Mouse (Mus musculus) intestine, postnatal 0 days (tissue): ENCODE results near the gene Wdr81. TPM values are rescaled to one million over a fixed set of nuclear protein-coding genes. Genes with fewer than 3 reads are reported as not detected.
A peak's percentile ranks its signal among the peaks of the same experiment; 100 is the strongest.

Source experiments
- ATAC-seq: fragments of 200-750 bp; cut with Nextera tagmentation; 2 replicates; pipeline ENCODE4 v1.8.0; 2017; ENCODE audit warnings: mild to moderate bottlenecking, moderate TSS enrichment, moderate library complexity
- H3K27ac ChIP-seq: fragments of 300-500 bp; sonication (generic); 2 replicates; pipeline ENCODE4 v1.5.1; 2014; ENCODE audit warnings: mild to moderate bottlenecking, low read depth, low read length, moderate library complexity
- H3K27me3 ChIP-seq: fragments of 300-500 bp; sonication (generic); replicated peaks from 2 replicates; pipeline ENCODE4 v1.6.1; 2014; ENCODE audit warnings: low read length, mixed read lengths; ENCODE audit not compliant: control insufficient read depth, insufficient read depth
- H3K36me3 ChIP-seq: fragments of 300-500 bp; sonication (generic); 2 replicates; pipeline ENCODE4 v1.6.1; 2014; ENCODE audit warnings: mild to moderate bottlenecking, moderate library complexity; ENCODE audit not compliant: control insufficient read depth, insufficient read depth
- H3K4me1 ChIP-seq: fragments of 300-500 bp; sonication (generic); replicated peaks from 2 replicates; pipeline ENCODE4 v1.6.1; 2014; ENCODE audit warnings: antibody characterized with exemption, low read length, mixed read lengths; ENCODE audit not compliant: control insufficient read depth, insufficient read depth
- H3K4me2 ChIP-seq: fragments of 300-500 bp; sonication (generic); replicated peaks from 2 replicates; pipeline ENCODE4 v1.6.1; 2014; ENCODE audit warnings: low read depth, mild to moderate bottlenecking, moderate library complexity
- H3K4me3 ChIP-seq: fragments of 300-500 bp; sonication (generic); 2 replicates; pipeline ENCODE4 v1.5.1; 2014; ENCODE audit warnings: low read depth, low read length
- H3K9ac ChIP-seq: fragments of 300-500 bp; sonication (generic); 2 replicates; pipeline ENCODE4 v1.6.1; 2014; ENCODE audit warnings: mild to moderate bottlenecking, low read depth, low read length
- H3K9me3 ChIP-seq: fragments of 300-500 bp; sonication (generic); 2 replicates; pipeline ENCODE4 v1.6.1; 2016; ENCODE audit warnings: mixed run types; ENCODE audit not compliant: control insufficient read depth
- CTCF ChIP-seq: sonication (generic); IDR thresholded peaks from 2 replicates; pipeline ENCODE4 v1.5.1; 2016; ENCODE audit warnings: low read depth, mild to moderate bottlenecking, control low read depth, antibody characterized with exemption, moderate library complexity
- WGBS: fragments of 180-500 bp; shearing (Covaris S2); extraction: QIAGEN DNeasy Blood & Tissue Kit; methylation state at CpG from one replicate; pipeline ENCODE4 v1.1.7; 2014; 5-methylcytosine and 5-hydroxymethylcytosine counted together
- polyA plus RNA-seq: library from polyadenylated mRNA; unstranded; fragments of >200 nt; fragmentation: Nextera tagmentation; extraction: Ambion mirVana; gene quantifications from 2 replicates; pipeline ENCODE4 v1.2.1, GENCODE M21; 2015

The Wdr81 gene
- polyA plus RNA-seq, 1 experiment from 2014 or later = 8.8 TPM

DNA sequence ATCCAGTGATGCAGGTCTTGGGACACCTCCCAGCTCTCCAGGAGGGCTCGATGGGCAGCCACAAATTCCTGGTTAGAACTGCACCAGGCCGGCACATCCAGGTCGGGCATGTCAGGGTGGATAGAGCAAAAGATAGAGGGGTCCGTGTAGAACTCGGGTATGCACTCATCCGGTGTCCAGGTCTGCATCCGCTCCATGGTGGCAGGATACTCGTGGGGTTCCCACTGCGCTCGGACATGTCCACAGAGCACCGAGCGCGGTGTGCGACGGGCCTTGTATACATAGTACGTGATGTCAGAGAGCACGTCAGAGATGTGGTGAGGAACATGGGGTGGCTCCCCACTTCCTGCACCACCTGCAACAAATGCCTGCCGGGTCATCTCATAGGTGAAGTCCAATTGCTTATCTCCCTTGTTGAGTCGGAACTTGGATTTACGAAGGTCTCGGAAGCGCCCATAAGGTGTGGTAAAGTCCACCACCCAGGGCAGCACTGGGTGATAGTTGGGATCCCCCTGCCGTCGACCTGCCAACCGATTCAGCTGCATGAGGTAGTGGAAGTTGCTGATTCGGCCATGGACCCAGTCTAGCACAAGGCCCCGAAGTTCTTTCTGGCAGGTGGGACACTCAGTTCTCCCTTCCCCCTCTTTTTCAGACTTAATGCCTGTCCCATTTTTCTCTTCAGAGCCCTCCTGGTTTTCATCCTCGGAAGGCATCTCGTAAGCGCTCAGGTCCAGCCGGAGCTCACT is 1.5 kb downstream of the Wdr81 start:
- H3K27me3 ChIP-seq = no peaks in the 10 kb centered on the region
- WGBS = 89% methylated on average over 31 of the region's 31 CpGs
- H3K27ac ChIP-seq = no peak overlapping the region
- peak overlapping the region; percentile 71 for H3K4me3 ChIP-seq
- no peaks in the 10 kb centered on the region for H3K4me1 ChIP-seq
- no peak for TF ChIP-seq CTCF
- H3K9me3 ChIP-seq = no peaks in the 10 kb centered on the region
- peaks cover 40% of the 10 kb centered on the region for H3K36me3 ChIP-seq
- H3K9ac ChIP-seq = no peak overlapping the region
- peak overlapping the region; percentile 98 for H3K4me2 ChIP-seq
- no peak for ATAC-seq

DNA sequence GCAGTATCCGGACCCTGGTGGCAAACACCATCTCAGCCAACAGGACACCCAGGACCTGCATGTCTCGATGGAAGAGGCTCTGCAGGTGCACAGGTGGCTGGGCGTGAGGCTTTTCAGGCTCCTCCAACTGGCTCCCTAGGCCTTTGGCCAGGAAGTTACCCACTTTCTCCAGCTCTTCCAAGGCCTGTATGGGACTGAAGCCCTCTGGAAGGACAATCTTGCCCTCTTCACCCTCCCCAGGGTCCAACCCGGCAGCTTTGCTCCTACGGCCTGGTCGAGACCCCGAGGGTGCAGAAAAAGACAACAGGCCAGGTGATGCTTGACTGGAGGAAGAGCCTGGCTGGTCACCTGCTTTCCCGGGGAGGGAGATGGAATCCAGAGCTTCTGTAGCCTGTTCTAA is 2.4 kb downstream of the Wdr81 start:
- H3K4me3 ChIP-seq = no peak overlapping the region
- 87% methylated on average over 8 of the region's 8 CpGs for WGBS
- no peak overlapping the region for H3K27ac ChIP-seq
- H3K4me1 ChIP-seq = no peaks in the 10 kb centered on the region
- H3K9me3 ChIP-seq = no peaks in the 10 kb centered on the region
- TF ChIP-seq CTCF = no peak
- peak overlapping the region; percentile 98; the same call in 1 of the 2 replicates for H3K4me2 ChIP-seq
- H3K27me3 ChIP-seq = no peaks in the 10 kb centered on the region
- ATAC-seq = no peak
- peaks cover 48% of the 10 kb centered on the region for H3K36me3 ChIP-seq
- H3K9ac ChIP-seq = no peak overlapping the region

DNA sequence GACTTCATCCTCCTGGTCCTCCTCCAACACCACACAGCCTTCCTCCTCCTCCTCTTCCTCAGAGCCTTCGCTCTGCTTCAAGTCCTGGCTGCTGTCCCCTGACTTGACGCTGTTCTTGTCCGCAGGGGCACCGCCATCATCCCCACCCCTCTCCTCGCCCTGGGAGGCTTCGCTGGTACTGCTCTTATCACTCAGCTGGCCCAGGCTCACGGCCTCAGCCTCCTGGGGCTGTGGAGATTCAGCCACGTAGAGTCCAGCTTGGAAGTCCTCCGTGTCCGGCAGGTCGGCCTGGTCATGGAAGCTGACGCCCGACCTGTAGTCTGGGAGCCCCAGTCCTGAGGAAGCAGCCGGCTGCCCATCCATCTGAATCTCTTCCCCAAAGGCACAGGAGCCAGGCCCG is 3.6 kb downstream of the Wdr81 start:
- ATAC-seq = no peak
- no peak overlapping the region for H3K4me3 ChIP-seq
- H3K4me1 ChIP-seq = no peaks in the 10 kb centered on the region
- no peaks in the 10 kb centered on the region for H3K9me3 ChIP-seq
- TF ChIP-seq CTCF = no peak
- H3K27ac ChIP-seq = no peak overlapping the region
- no peak overlapping the region for H3K9ac ChIP-seq
- H3K4me2 ChIP-seq = peak overlapping the region; percentile 40
- no peaks in the 10 kb centered on the region for H3K27me3 ChIP-seq
- H3K36me3 ChIP-seq = peaks cover 56% of the 10 kb centered on the region
- 86% methylated on average over 15 of the region's 15 CpGs for WGBS

DNA sequence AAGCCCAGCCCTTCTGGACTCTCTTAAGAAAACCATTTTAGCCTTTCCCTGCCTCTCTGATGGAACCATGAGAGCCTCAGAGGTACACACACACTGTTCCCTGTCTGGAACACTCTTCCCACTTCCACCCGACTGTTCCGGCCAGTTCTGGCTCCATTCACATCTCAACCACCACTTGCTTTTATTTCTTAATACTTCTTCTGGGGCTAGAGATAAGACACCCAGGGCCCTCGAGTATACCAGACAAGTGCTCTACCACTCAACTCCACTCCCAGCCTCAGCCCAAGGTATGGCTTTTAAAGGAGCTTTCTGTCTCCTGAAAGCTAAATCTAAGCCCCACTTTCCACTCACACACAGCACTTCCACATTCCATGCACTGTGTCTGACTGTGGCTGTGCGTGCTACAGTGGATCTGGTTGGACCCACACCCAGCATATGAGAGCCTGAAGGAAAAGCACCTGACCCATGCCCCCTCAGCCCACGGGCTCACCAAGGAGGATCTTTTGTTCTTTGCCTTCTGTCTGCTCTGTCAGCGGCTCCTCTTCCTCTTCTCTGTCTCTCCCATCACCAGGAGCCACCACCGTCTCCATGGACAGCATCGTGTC is 4.1 kb downstream of the Wdr81 start:
- no peaks in the 10 kb centered on the region for H3K4me1 ChIP-seq
- WGBS = 72% methylated on average over 8 of the region's 8 CpGs

DNA sequence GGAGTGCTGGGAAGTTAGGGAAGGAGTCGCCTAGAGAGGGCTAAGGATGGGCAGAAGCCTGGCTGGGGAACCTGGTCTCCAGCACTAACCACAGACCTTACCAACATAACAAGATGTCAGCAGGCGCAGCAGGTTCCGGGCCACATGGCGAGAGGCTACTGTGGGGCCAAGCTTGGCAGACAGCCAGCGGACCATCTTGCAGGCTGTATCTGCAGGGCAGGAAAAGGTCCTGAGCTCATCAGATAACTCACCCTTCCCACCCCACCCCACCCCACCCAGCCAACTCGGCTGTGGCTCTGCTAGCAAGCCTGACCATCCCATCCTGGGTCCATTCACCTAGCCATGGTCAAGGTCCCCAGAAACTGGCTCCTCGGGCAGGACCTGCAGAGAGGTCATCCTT is 4.8 kb downstream of the Wdr81 start:
- TF ChIP-seq CTCF = no peak
- peaks cover 68% of the 10 kb centered on the region for H3K36me3 ChIP-seq
- no peak overlapping the region for H3K4me3 ChIP-seq
- H3K27ac ChIP-seq = no peak overlapping the region
- no peak overlapping the region for H3K9ac ChIP-seq
- no peak for ATAC-seq
- 54% methylated on average over 7 of the region's 7 CpGs for WGBS
- no peaks in the 10 kb centered on the region for H3K9me3 ChIP-seq
- 0 out of 2 replicates have a peak overlapping the region, but pooled peaks have one; percentile 17 for H3K4me2 ChIP-seq
- no peaks in the 10 kb centered on the region for H3K4me1 ChIP-seq
- no peaks in the 10 kb centered on the region for H3K27me3 ChIP-seq

More for the DNA sequence above, 4.1 kb downstream of the Wdr81 start:
- Histone ChIP-seq H3K27ac (no peak overlapping the region), H3K27me3 (no peaks in the 10 kb centered on the region), H3K9ac (no peak overlapping the region), H3K36me3 (peaks cover 61% of the 10 kb centered on the region), H3K4me2 (peak overlapping the region; percentile 40), H3K4me3 (no peak overlapping the region), H3K9me3 (no peaks in the 10 kb centered on the region)
- TF ChIP-seq CTCF = no peak
- no peak for ATAC-seq

DNA sequence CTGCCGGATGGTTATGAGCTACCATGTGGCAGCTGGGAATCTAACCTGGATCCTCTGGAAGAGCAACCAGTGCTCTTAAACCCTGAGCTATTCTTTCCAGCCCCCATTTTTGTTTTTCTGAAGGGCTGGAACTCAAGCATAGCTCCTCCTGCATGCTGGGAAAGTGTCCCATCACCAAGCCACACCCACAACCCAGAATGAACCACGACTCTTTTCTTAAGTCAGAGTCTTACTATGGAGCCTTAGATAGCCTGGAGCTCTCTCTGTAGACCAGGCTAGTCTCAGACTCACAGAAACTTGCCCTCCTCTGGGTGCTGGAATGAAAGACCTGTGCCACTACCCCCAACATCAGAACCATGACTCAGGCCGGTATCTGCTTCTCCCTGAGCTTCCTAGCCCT is 5.9 kb downstream of the Wdr81 start:
- 80% methylated on average over 3 of the region's 3 CpGs for WGBS

More for the DNA sequence above, 5.9 kb downstream of the Wdr81 start:
- Histone ChIP-seq H3K9ac (no peak overlapping the region), H3K9me3 (no peaks in the 10 kb centered on the region), H3K4me2 (no peak overlapping the region), H3K4me1 (no peaks in the 10 kb centered on the region), H3K27ac (no peak overlapping the region; the same call in 1 of the 2 replicates), H3K36me3 (peaks cover 80% of the 10 kb centered on the region), H3K4me3 (no peak overlapping the region), H3K27me3 (no peaks in the 10 kb centered on the region)
- no peak for ATAC-seq
- no peak for TF ChIP-seq CTCF
